Mouse (Mus musculus): ENCODE results near the gene Fam19a2. TPM values are rescaled to one million over a fixed set of nuclear protein-coding genes. Genes with fewer than 3 reads are reported as not detected.

The Fam19a2 gene
- total RNA-seq, 2 experiments from 2014 or later = 0.19 to 0.20 TPM

GRCm38 (mm10) chr10:123751676-123752280, 488.0 kb downstream of the Fam19a2 start:
- DNase-seq = no peak

DNA sequence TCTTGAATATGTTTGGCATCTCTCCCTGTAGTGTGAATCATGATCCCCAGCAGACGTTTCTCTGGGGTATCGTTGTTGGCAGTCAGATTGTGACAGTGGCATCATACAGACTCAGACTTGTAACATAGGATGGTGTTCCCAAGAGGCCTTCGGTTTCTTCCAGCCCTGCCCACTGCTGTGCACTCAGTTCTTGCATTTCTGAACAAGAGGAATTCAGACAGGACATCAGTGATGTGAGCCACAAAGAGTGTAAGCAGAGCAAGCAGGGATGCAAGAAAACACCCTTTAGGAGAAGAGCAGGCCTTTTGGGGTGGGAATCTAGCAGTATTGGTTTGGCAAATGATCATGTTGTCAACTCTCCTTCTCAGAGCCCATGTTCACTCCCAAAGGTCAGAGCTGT, 489.0 kb downstream of the Fam19a2 start:
- DNase-seq = no peak

GRCm38 (mm10) chr10:123753996-123754395, 490.2 kb downstream of the Fam19a2 start:
- DNase-seq = no peak

- DNase-seq = no peak
Observed at GRCm38 (mm10) chr10:123789374-123789773, 525.6 kb downstream of the Fam19a2 start.

Other genes with a start within 250 kb of the Fam19a2 start
- gene Mon2, start 187.5 kb upstream of the Fam19a2 start, total RNA-seq (2021) = 10 to 100 TPM; 47.7 to 56.5 TPM
- 100 to 1,000 TPM; 144 to 145 TPM for gene Usp15, start 67.0 kb upstream of the Fam19a2 start, total RNA-seq (2021)

Measured in gastrocnemius, postnatal 10 days (tissue).